Mouse (Mus musculus) layer of hippocampus, postnatal 14 days (tissue): ENCODE data around the gene Il21r. TPM values are rescaled to one million over a fixed set of nuclear protein-coding genes. Genes with fewer than 3 reads are reported as not detected.
A peak's percentile ranks its signal among the peaks of the same experiment; 100 is the strongest.

Source experiments
- DNase-seq, 2 experiments: peaks; one replicate each; pipeline ENCODE4 v3.0.0; 2021 to 2022; ENCODE audit warnings: low spot score in 2 of 2, mixed read lengths in 1 of 2
- long read RNA-seq, 2 experiments: library from polyadenylated mRNA; stranded (forward); transcript quantifications; one replicate each; pipeline ENCODE4 v2.0.0; 2021
- total RNA-seq, 2 experiments: library from RNA; stranded (reverse); gene quantifications; 2 replicates each; pipeline ENCODE4 v1.2.3; 2021

Il21r gene
- total RNA-seq, result 1 to 10 TPM in 1 of 2 experiments, under 1 TPM in 1; 0.93 to 1.1 TPM
- long read RNA-seq, experiment 1, result 0 reads
- long read RNA-seq, experiment 2, partial matches to known transcripts, result 0 of 1 reads
- long read RNA-seq, experiment 2, other reads (novel, unspliced or antisense), result 1 of 1 reads

DNA sequence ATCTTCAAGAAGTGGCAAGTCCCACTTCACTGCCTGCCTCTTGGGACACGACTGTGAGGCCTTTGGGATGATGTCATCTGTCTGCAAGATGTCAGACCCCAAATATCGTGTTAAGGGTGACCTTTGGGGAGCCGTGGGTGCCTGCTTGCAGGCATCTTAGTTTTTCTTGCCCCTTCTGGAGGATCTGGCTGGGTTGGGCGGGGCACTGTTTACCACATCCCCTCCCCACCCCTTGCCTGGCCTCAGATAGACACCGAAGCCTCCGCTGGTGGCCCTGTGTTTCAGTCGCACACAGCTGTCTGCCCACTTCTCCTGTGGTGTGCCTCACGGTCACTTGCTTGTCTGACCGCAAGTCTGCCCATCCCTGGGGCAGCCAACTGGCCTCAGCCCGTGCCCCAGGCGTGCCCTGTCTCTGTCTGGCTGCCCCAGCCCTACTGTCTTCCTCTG is at the start of gene Il21r:
Gene Il21r (plus strand): TSS at position 245 of the 447 bp plus-strand sequence.
- DNase-seq, result no peak

DNA sequence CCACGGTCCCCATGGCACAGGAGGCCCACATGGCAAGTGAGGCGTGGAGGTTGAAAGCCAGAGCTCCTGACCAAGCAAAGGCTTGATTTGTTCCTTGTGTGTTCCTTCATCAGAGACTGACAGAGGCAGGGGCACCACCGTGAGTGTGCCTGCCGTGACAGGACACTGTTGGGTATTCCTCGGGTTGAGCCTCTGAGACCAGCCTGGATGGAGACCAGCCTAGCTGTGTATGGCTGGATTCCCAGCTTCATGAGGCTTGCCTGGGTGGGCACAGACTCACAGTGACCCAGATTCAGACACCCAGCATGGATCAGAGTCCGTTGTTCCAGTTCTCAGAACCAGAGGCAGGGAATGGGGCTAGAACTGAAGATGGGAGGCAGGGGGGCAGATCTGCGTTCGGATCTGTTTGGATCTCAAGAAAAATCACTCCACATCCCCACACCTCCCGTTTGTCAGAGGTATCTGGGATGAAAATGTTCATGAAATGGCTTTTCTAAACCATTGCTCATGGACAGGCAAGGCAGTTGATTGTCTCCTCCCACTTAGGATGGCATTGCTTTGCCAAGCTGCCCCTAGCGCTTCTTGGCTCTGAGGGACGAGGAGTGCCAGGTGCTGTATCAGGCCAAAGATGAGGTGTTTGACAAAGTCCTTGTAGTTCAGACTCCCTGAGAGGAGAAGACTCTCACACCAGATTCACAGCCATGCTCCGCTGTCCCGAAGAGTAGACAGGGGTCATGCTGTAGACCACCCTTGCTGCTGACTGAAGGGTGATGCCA is 49.4 kb upstream of the Il21r start:
- no peak for DNase-seq

DNA sequence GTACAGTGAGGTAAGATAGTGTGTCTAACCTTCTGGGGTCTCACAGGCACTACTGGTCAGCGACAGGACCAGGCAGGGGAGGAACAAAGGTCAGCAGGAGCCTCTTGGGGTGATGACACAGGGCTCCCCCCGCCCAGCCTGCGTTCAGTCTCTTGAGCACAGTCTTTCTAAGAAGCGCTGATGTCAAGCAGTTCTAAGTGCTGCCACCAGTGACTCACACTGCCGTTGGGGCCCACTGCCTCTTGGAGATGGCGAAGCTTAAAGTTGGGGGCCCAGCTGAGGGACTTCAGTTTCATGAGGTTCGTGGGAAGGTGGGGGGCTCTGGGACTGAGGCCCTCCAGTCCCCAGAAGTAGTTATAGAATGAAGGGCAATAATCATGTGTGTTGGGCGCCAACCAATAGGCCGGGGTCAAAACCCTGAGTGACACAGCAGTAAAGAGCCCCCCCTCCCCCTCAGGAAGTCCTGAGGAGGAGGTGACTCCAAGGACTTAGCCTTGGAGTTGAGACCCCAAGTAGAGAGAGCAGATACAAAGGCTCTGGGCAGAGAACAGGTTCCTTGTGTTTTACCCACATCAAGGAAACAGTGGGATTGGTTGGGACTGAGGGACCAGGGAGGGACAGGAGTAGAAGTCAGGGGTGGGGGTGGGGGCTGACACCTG is 48.6 kb upstream of the Il21r start:
- no peak for DNase-seq

DNA sequence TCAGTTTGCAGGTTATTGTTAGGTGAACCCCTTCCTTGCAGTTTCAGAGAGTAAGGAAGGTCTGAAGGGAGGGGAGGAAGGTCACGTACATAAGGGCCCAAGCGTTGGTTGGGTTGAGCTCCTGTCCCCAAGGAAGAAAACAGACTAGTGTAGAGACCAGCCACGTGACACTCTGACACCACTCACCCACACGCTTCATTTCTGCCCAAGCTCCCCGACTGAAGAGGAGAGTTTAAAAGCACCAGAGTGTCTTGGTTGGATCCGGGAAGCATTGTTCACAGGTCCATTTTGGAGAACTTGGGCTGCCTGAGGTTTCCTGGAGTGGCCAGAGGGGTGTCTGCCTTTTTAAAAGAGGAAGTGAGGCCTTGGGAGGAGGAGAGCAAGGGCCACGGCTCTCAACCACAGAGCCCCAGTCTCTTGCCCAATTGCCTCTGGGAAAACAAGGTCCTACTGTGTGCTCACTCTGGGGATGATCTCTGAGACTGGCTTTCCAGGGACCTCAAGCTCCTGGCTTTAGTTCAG is 47.8 kb upstream of the Il21r start:
- DNase-seq, result no peak

DNA sequence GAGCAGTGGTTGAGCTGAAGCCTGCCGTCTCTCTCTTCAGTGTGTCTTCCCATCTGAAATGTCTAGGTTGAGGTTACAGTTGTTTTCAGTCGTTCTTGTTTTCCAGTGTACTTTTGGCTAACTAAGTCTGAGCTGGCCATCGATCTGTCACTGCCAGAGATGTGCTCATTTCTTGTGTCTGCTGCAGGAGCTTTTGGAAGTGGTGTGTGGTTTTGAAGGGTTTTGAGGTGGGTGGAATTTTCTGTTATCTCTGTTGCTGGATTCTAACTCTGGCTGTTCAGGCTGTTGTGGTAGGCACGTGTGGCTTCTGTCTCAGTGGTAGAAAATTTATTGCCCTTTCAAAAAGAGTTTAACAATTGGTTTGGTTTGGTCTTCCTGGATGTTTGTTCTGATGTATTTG is 47.1 kb upstream of the Il21r start:
- DNase-seq, result no peak

DNA sequence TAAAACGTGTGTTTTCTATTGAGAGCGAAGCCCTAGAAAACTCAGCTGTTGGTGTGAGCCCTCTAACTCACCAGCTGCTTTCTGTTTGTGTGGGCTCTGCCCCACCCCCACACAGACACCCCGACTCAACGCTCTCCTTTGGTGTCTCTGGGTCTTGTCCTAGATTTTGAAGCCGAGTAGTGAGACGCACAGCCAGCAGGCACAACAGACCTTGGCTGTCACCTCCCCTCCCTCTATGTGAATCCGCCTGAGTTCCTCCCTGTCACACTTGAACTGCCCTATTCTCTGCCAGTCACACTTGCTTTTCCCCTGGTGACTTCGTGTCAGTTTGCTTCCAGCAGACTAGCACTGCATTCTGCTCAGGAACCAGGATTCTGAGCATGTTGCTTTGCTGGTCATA is 46.4 kb upstream of the Il21r start:
- DNase-seq, result no peak

DNA sequence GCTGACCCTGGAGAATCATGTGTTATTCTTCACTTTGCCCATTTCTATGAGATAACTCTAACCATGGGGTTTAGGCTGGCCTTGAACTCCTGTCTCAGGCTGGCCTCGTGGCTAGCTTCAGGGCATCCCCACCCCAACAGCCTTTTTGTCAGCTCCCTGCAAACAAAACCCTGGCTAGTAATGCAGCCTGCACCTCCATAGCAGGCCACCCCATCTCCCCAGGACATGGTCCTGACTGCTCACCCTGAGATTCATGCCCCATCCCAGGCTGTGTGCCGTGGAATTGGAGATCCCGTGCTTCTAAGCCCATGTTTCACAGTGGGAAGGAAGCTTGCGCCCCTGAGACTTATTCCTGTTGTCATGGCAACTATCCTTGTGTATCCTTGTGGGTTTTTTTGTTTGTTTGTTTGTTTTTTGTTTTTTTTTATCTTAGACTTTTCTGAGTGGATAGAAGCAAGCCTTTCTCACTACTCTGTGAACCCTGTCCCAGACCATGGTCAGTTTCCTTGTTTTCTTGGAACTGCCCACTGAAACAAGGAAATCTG is 44.8 kb upstream of the Il21r start:
- no peak for DNase-seq

DNA sequence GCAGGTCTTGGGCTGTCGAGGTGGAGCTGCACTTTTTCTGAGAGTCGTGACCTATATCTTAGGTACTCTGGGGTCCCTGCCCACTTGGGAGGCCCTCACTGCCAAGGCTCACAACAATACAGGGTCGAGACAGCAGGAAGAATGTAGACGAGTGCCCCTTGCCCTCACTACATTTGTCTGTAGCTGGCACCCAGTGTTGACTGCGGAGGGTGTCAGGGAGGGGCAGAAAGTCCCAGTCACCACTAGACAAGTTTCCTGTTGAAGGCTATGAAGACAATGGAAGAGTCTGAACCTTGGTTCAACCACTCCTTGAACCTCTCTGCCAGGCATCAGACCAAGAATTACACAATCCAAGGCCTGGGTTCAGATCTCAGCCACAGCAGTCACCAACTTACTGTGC is 44.2 kb upstream of the Il21r start:
- DNase-seq, result no peak

DNA sequence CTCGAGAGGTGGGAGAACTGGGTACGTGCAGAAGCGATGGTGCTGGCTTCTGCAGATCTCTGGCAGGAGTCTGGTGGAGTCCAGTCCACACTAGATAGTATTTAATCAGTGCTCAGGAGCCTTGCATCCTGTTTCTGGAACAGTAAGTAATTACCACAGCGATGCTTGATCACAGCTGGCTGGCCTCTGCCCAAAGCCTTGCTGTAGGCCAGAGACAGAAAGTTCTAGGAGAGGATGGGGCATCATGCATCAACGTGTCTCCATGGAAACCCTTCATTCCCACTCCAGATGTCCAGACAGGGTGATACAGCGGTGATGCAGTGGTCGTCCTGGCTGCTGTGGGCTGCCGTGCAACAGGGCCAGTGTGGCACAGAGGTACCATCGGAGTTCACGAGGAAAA is 43.7 kb upstream of the Il21r start:
- no peak for DNase-seq

DNA sequence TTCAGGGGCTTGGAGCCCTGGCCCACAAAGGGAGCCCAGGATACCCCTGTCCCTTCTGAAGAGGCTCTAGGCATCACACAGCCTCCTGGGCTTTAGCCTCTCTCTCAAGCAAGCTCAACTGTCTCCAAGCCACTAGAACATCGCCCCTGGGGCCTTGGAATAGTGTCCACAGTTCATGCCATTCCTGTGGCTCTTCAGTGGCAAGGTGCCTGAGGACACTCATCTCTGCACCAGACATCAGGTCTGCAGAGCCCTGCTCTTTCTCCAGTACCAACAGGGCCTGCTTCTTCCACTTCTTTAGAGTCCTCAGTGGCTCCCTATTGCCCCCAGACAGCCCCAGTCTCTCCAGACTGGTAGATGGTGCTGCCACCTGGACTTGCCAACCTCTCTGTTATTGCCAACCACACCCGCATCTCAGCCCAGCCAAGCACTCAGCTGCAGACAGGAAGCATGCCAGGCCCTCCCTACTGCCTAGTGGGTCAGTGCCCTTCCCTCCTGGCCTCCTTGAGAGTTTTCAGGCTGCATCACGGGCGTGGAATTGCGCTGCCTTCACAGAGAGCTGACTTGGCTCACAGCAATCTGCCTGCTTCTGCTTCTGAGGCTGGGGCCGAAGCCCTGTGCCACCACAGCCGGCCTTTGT is 43.0 kb upstream of the Il21r start:
- DNase-seq, result peak in 1 of 2 experiments; percentile 29

DNA sequence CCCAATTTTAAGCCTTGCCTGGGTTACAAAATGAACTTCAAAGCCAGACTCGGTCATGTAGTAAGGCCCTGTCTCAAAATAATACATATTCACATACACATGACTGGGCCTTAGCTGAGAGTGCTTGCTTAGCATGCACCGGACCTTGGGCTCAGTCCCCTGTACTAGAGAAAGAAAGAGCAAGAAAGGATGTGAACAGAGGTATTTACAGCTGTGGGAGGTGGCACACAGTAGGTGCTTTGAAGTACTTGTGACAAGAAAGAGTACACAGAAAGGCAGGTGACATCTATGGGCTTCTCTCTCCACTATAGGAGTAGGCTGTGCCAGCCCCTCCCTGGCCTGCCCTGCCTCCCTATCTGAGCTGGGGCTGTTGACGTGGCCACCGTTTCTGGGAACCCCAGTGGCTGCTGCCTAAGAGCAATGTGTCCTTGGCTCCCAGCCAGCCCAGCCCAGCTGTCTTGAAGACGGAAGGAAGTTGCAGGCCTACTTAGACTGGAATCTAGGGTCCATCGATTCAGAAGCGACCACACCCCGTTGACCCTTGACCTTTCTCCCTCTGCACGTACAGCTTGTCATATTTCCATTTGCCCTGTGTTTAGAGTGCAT is 42.0 kb upstream of the Il21r start:
- peak; percentile 43 to 54 for DNase-seq

DNA sequence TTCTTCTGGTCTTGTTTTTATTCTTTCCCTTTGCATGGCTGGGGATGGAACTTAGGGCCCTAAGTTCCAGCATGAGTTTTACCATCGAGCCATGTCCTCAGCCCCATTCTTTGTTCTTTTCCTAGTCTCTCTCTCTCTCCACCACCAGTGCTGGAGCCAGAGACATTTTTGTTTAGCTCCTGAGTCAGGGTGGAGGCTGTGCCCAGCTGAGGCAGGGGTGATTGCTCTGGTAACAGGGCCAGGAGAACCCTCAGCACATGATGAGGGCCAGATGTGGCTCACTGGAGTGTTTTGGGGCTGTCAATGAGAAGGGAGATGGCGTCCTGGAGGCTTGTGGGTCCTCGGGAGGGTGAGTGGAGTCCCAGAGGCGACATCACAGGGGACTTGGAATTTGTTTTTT is 40.8 kb upstream of the Il21r start:
- DNase-seq, result no peak

DNA sequence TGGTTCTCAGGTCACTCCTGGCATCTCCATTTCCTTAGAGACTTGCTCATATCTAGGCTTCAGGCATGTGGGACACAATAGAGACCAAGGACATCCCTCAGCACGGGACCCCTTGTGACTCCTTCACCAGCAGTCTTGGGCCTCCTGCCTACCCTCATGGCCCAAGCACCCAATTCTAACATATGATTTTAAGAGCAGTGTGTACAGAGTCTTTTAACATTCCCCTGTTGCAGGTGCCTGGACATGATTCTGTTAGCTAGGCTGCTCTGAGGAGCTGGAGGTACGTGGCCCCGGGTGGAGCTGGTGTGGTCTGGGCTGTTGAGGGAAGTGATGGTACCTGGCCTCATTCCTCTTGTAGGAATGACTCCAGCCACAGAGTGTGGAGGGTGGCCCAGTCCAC is 40.1 kb upstream of the Il21r start:
- DNase-seq, result no peak

DNA sequence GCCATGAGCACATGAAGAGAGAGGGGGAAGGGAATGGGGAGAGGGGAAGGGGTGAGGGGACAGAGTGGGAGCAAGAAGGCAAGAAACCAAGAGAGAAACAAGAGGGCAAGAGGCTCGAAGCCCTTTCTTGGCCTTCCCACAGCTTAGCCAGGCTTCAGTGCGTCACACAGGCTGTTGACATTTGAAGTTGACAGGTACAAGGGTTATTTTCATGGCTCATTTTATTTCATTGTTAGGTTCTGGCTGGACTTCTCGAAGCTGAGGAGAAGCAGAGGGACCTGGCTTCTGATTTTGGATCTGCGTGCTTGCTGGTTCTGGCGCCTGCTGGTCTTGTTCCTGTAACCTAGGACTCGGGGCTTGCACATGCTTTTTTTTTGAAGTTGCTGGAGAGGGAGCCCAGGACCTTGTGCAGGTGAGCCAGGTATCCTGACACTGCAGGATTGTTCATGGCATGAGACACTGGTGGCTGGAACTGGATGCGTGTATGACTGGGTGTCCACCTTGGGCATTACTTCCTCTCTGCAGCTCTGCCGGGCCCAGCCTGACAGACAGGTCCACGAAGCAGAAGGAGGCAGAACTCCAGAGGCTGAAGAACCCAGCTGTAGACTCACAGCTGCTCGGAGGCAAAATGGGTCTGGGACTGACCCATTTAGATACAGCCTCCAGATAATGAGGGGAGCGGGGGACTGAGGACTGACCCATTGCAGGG is 38.8 kb upstream of the Il21r start:
- no peak for DNase-seq

DNA sequence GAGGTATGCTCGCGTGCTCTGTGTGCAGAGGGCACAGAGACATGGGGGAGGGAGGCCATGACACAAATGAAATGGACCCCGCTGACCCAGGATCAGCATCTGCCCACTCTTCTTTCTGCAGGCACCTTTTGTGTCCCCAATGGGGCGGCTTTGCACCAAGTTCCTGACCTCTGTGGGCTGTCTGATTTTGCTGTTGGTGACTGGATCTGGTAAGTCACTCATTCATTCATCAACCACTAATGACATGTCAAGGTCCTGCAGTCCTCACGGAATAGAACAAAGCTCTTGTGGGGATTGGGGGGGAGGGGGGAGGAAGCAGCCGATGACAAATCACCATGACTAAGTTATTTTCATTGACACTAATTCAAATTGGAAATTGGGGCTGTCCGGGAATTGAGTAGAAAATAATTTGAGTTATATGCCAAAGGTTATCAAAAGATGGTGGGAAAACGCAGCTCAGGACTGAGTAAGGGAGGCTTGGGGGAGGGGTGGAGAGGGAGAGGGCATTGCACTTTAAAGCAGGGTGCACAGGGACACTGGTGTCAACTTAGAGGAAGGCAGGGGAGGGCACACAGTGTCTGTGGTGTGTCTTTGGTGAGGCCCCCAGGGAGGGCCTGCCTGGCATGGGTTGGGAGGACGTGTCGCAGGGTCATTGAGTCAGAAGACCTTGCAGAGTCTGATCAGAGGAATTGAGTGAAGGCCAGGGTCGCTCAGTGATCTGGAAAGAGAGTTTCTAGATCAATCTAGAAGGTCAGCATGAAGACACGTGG is 37.5 kb upstream of the Il21r start:
- no peak for DNase-seq

DNA sequence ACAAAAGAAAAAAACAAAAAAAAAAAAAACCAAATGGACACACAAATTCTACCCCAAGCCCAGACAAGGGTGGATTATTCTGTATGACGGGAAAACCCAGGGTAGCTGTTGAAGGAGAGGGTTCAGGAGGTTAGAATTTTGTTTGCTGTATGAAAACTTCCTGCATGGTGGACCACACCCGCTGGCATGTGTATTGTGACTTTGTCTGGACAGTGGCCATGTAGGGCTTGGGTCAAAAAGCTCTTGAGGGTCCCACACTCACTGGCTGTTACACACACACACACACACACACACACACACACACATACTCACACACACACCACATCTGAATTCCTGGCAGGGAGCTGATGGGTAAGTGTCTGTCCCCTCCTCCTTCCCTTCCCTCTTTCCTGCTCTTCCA is 36.8 kb upstream of the Il21r start:
- DNase-seq, result no peak

DNA sequence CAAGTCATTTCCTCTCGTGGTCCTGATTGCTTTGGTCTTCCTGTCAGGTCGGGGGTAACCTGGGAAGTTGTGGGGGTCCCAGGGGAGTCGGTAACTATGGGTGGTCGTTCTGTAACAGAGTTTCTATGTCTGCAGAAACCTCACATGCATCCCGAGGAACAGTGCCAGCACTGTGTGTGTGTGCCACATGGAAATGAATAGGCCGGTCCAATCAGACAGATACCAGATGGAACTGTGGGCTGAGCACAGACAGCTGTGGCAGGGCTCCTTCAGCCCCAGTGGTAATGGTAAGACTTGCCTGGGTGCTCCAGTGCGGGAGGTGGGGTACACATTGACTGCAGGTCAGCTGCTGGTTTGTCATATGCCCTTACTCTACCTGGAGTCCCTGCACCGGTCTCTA is 34.3 kb upstream of the Il21r start:
- DNase-seq, result no peak

DNA sequence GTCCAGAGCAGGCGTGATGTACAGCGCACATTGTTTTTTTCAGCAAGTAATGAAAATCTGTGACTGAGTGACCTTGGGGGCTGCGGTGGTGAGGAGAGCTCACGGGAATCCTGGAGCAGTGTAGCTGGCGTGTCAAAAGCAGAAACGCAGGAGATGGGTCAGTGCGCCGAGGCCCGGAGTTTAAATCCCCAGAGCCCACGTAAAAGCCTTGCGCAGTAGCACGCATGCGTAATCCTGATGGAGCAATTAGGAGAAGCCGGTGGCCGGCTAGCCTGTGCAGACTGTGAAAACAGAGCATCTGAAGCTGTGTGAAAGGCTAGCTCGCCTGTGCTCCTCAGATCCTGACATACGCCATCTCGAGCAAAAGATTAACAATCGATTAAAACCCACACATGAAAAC is 31.3 kb upstream of the Il21r start:
- DNase-seq, result no peak

DNA sequence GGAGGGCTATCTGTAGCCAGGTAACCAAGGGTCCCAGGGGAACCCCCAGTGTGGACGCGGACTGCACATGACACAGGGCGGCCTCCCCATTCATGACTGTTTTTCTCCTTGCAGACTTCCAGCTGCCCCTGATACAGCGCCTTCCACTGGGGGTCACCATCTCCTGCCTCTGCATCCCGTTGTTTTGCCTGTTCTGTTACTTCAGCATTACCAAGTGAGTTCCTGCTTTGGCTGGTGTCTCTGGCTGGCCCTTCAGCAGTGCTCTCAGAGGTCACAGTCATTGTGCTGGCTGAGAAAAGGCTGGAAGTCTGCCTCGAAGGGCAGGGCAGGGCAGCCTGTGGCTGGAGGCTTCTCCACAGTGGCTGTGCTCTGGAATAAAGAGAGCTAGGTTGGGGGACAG is 30.5 kb upstream of the Il21r start:
- DNase-seq, result no peak

DNA sequence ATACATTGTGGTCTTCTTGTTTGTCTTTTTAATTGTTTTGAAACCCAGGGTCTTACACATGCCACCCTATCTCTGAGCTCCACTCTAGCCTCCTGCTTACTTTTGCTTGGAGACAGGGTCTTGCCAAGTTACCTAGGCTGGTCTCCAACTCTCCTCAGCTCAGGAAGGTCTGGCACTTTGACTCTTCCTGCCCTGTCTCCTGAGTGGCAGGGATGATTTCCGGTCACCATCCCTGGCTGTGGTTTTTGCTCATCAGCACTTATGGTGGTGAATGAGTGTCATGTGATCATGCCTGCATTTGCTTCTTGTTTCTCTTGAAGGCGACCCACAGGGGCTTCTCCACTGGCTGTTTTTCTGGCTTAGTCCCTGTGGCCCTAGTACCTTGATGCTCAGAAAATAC is 29.4 kb upstream of the Il21r start:
- DNase-seq, result no peak
